Mouse (Mus musculus) liver, embryonic 14.5 days (tissue): ENCODE measurements around the gene Gm27021.

ENCODE experiments used
- CTCF ChIP-seq: IDR thresholded peaks from 2 replicates; pipeline ENCODE4 v1.5.1; 2016; ENCODE audit warnings: antibody characterized with exemption, low read depth, control low read depth
- EP300 ChIP-seq: IDR thresholded peaks from 2 replicates; pipeline ENCODE4 v1.6.1; 2016; ENCODE audit warnings: antibody characterized with exemption, low read depth

GRCm38 (mm10) chr8:120684082-120684481, 16.2 kb upstream of the Gm27021 start:
- TF ChIP-seq CTCF: no peak
- TF ChIP-seq EP300: no peak
